Comparison of ENCODE assay signal across 27 mouse cellular contexts in genomic region chr10:40686976-40687375, GRCm38 (mm10). TPM values are rescaled to one million over a fixed set of nuclear protein-coding genes. Genes with fewer than 3 reads are reported as not detected.
"Had no signal": no experiment of that assay in that cellular context is flagged by ENCODE, and none has a peak within 500 bp of the region (broad histone marks: within the 10 kb centered on the region; RNA-seq: fewer than 3 reads in every experiment).

No protein-coding gene starts in this region.

- H3K27ac ChIP-seq: gastrocnemius, adult 2 months; heart, embryonic 10.5 days; hindbrain, embryonic 10.5 days; hindbrain, embryonic 12.5 days; hindbrain, embryonic 14.5 days; kidney, embryonic 15.5 days; kidney, postnatal 0 days; limb, embryonic 13.5 days; limb, embryonic 15.5 days; liver, embryonic 12.5 days; liver, embryonic 14.5 days had no signal

- H3K36me3 ChIP-seq: heart, embryonic 10.5 days; heart, embryonic 12.5 days; hindbrain, embryonic 10.5 days; hindbrain, embryonic 12.5 days; kidney, embryonic 15.5 days; limb, embryonic 13.5 days; limb, embryonic 15.5 days; liver, embryonic 12.5 days had no signal

- H3K9ac ChIP-seq: heart, embryonic 12.5 days; hindbrain, embryonic 12.5 days; hindbrain, embryonic 14.5 days; kidney, embryonic 15.5 days; limb, embryonic 13.5 days; limb, embryonic 15.5 days; liver, embryonic 12.5 days; liver, embryonic 14.5 days had no signal

- ATAC-seq: hindbrain, embryonic 16.5 days; inflammation-experienced regulatory T-cells, adult 6 months; intestine, postnatal 0 days; liver, embryonic 12.5 days had no signal

- H3K9me3 ChIP-seq: heart, embryonic 10.5 days; hindbrain, embryonic 10.5 days; hindbrain, embryonic 12.5 days; kidney, embryonic 15.5 days; limb, embryonic 13.5 days; limb, embryonic 15.5 days; liver, embryonic 12.5 days had no signal

- H3K27me3 ChIP-seq: heart, embryonic 12.5 days; kidney, embryonic 15.5 days; limb, embryonic 15.5 days had no signal

- H3K4me2 ChIP-seq: heart, embryonic 12.5 days; hindbrain, embryonic 12.5 days; hindbrain, embryonic 14.5 days; kidney, embryonic 15.5 days; limb, embryonic 13.5 days; limb, embryonic 15.5 days; liver, embryonic 12.5 days had no signal

- H3K4me3 ChIP-seq: gastrocnemius, adult 2 months; heart, embryonic 10.5 days; heart, embryonic 12.5 days; hindbrain, embryonic 10.5 days; hindbrain, embryonic 12.5 days; kidney, embryonic 15.5 days; limb, embryonic 13.5 days; limb, embryonic 15.5 days; liver, embryonic 12.5 days had no signal

- DNase-seq: gastrocnemius, adult 2 months; gastrocnemius, postnatal 10 days; gastrocnemius, postnatal 25 days; heart, adult 18-20 months; heart, postnatal 10 days; heart, postnatal 4 days; kidney, adult 18-20 months; kidney, adult 9 months; kidney, postnatal 14 days; kidney, postnatal 36 days; layer of hippocampus, postnatal 36 days had no signal

RNA-seq across cellular contexts. Expression of gene Mettl24, which starts 3.9 kb away (rescaled TPM):
- total RNA-seq: liver, adult 2 months had no signal
- polyA plus RNA-seq: inflammation-experienced regulatory T-cells, adult 6 months had no signal

RNA-seq across cellular contexts. Expression of gene Ddo, which starts 57.2 kb away (rescaled TPM):
- total RNA-seq: granulocyte monocyte progenitor cell, adult 5-6 weeks had no signal
- polyA plus RNA-seq: inflammation-experienced regulatory T-cells, adult 6 months had no signal
